Mouse (Mus musculus) layer of hippocampus, adult 11-12 months (tissue): ENCODE data around the gene Kdm4b.

Experiments used
- DNase-seq: peaks from one replicate; pipeline ENCODE4 v3.0.0; 2022; ENCODE audit warnings: low spot score

Kdm4b gene

GRCm38 (mm10) chr17:56300186-56300585 lies 25.7 kb upstream of the Kdm4b start, which contains the start of gene Arrdc5:
TSS of gene Arrdc5 (minus strand) at chr17:56300286.
- DNase-seq = no peak

GRCm38 (mm10) chr17:56302363-56302996 lies 23.4 kb upstream of the Kdm4b start:
- DNase-seq = no peak

- DNase-seq = no peak
Observed at GRCm38 (mm10) chr17:56303160-56303846, 22.6 kb upstream of the Kdm4b start, which contains the start of gene Uhrf1. TSS of gene Uhrf1 (plus strand) at chr17:56303321.

GRCm38 (mm10) chr17:56303847-56304586 lies 21.8 kb upstream of the Kdm4b start:
- DNase-seq = peak; percentile 95

- no peak for DNase-seq
Observed at GRCm38 (mm10) chr17:56304718-56305117, 21.1 kb upstream of the Kdm4b start.

GRCm38 (mm10) chr17:56305156-56305555 lies 20.7 kb upstream of the Kdm4b start:
- no peak for DNase-seq

GRCm38 (mm10) chr17:56305826-56306225 lies 20.0 kb upstream of the Kdm4b start:
- DNase-seq = no peak

GRCm38 (mm10) chr17:56308088-56308487 lies 17.8 kb upstream of the Kdm4b start:
- no peak for DNase-seq

- DNase-seq = no peak
Observed at GRCm38 (mm10) chr17:56309191-56309945, 16.5 kb upstream of the Kdm4b start.

- DNase-seq = no peak
Observed at GRCm38 (mm10) chr17:56324419-56324818, 1.4 kb upstream of the Kdm4b start.

- DNase-seq = no peak
Observed at GRCm38 (mm10) chr17:56326153-56327147, 588 bp downstream of the Kdm4b start.

- DNase-seq = no peak
Observed at GRCm38 (mm10) chr17:56329267-56329666, 3.4 kb downstream of the Kdm4b start.

GRCm38 (mm10) chr17:56330345-56330744 lies 4.5 kb downstream of the Kdm4b start:
- DNase-seq = no peak

- no peak for DNase-seq
Observed at GRCm38 (mm10) chr17:56331256-56331655, 5.4 kb downstream of the Kdm4b start.

GRCm38 (mm10) chr17:56332987-56333386 lies 7.1 kb downstream of the Kdm4b start:
- DNase-seq = no peak

GRCm38 (mm10) chr17:56337190-56337589 lies 11.3 kb downstream of the Kdm4b start:
- peak; percentile 72 for DNase-seq

GRCm38 (mm10) chr17:56337791-56338190 lies 11.9 kb downstream of the Kdm4b start:
- DNase-seq = no peak

GRCm38 (mm10) chr17:56338909-56339308 lies 13.0 kb downstream of the Kdm4b start:
- DNase-seq = no peak

- DNase-seq = no peak
Observed at GRCm38 (mm10) chr17:56340717-56341116, 14.9 kb downstream of the Kdm4b start.

- no peak for DNase-seq
Observed at GRCm38 (mm10) chr17:56343466-56343865, 17.6 kb downstream of the Kdm4b start.

GRCm38 (mm10) chr17:56345364-56345763 lies 19.5 kb downstream of the Kdm4b start:
- DNase-seq = no peak
